Mouse (Mus musculus): ENCODE measurements around the gene Rce1. TPM values are rescaled to one million over a fixed set of nuclear protein-coding genes. Genes with fewer than 3 reads are reported as not detected.
A peak's percentile ranks its signal among the peaks of the same experiment; 100 is the strongest.

The Rce1 gene
- total and polyA plus RNA-seq, 3 experiments, result 43.1 to 67.8 TPM; not detected in 1

DNA sequence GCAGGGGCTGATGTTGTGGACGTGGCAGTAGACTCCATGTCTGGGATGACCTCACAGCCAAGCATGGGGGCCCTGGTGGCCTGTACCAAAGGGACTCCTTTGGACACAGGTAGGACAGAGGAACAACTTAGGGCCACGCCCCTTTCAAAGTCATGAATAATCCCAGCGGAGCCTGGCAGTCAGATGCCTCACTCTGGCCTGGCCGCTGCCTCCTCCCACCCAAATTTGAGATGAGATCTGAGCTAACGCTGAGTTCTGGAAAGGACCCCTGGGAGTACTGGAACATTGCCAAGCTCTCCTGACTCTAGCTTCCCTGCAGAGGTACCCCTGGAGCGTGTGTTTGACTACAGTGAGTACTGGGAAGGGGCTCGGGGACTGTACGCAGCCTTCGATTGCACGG, 6.0 kb downstream of the Rce1 start:
- peaks cover 2% of the 10 kb centered on the region; the same call in 1 of the 2 replicates for H3K79me2 ChIP-seq (ENCODE audit: control insufficient read depth, insufficient read depth, low read length, poor library complexity)
- TF ChIP-seq TAL1 (IDR thresholded peaks at IDR 0.05; ENCODE audit: low read length) (no peak), MYC (IDR thresholded peaks at IDR 0.05; ENCODE audit: low read depth, low read length) (no peak), CHD2 (IDR thresholded peaks at IDR 0.05; ENCODE audit: low read length) (no peak), MAFK (IDR thresholded peaks at IDR 0.05; ENCODE audit: borderline replicate concordance, low read depth, low read length) (no peak), TCF12 (IDR thresholded peaks at IDR 0.05; ENCODE audit: low read depth, low read length) (no peak), USF1 (IDR thresholded peaks at IDR 0.05; ENCODE audit: low read depth, low read length) (no peak), BHLHE40 (IDR thresholded peaks at IDR 0.05; ENCODE audit: borderline replicate concordance, low read depth, low read length) (no peak), NELFE (IDR thresholded peaks at IDR 0.05; ENCODE audit: low read depth, low read length) (no peak), ZKSCAN1 (IDR thresholded peaks at IDR 0.05; ENCODE audit: low read depth, low read length) (no peak), KAT2A (conservative IDR thresholded peaks at IDR 0.05; ENCODE audit: low read depth, low read length) (no peak), POLR2A (IDR thresholded peaks at IDR 0.05; ENCODE audit: control insufficient read depth in 1 of 2, insufficient read depth in 1 of 2, low read depth in 1 of 2, low read length in 2 of 2, poor library complexity in 1 of 2) (no peak)
- H3K4me1 ChIP-seq (ENCODE audit: control insufficient read depth in 1 of 2, insufficient read depth in 2 of 2, low read length in 2 of 2), result peaks cover 0 to 10% of the 10 kb centered on the region in 2 experiments; a peak in 2 of 4 replicates
- H3K4me3 ChIP-seq (ENCODE audit: control insufficient read depth in 1 of 2, insufficient read depth in 1 of 2, low read depth in 2 of 2, low read length in 2 of 2), result no peak overlapping the region
- H3K36me3 ChIP-seq (ENCODE audit: control insufficient read depth in 1 of 2, insufficient read depth in 2 of 2, low read length in 2 of 2), result peaks cover 0 to 6% of the 10 kb centered on the region in 2 experiments; a peak in 2 of 4 replicates
- H3K27me3 ChIP-seq (ENCODE audit: control insufficient read depth in 1 of 2, insufficient read depth in 2 of 2, low read length in 2 of 2), result no peaks in the 10 kb centered on the region
- no peak for DNase-seq (ENCODE audit: low read depth, low spot score)
- no peak overlapping the region for H3K9ac ChIP-seq (ENCODE audit: control insufficient read depth, low read depth, low read length, poor library complexity, severe bottlenecking)
- no peaks in the 10 kb centered on the region for H3K9me3 ChIP-seq (replicated peaks; ENCODE audit: insufficient read depth, low read length)
- no peak overlapping the region for H3K27ac ChIP-seq (ENCODE audit: control insufficient read depth, low read depth, low read length)

DNA sequence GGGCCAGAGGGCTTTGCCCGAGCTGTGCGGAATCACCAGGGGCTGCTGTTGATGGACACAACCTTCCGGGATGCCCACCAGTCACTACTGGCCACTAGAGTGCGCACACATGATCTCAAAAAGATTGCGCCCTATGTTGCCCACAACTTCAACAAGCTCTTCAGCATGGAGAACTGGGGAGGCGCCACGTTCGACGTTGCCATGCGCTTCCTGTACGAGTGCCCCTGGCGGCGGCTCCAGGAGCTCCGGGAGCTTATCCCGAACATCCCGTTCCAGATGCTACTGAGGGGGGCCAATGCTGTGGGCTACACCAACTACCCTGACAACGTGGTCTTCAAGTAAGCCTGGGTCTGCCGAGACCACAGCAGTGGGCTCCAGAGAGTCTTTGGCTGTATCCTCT, 7.3 kb downstream of the Rce1 start:
- no peak for DNase-seq (ENCODE audit: low read depth, low spot score)
- Histone ChIP-seq H3K27me3 (ENCODE audit: control insufficient read depth in 1 of 2, insufficient read depth in 2 of 2, low read length in 2 of 2) (no peaks in the 10 kb centered on the region), H3K4me3 (ENCODE audit: control insufficient read depth in 1 of 2, insufficient read depth in 1 of 2, low read depth in 2 of 2, low read length in 2 of 2) (no peak overlapping the region), H3K36me3 (ENCODE audit: control insufficient read depth in 1 of 2, insufficient read depth in 2 of 2, low read length in 2 of 2) (peaks cover 0 to 6% of the 10 kb centered on the region in 2 experiments; a peak in 2 of 4 replicates), H3K9ac (ENCODE audit: control insufficient read depth, low read depth, low read length, poor library complexity, severe bottlenecking) (no peak overlapping the region), H3K4me1 (ENCODE audit: control insufficient read depth in 1 of 2, insufficient read depth in 2 of 2, low read length in 2 of 2) (peaks cover 0 to 10% of the 10 kb centered on the region in 2 experiments; a peak in 2 of 4 replicates), H3K9me3 (replicated peaks; ENCODE audit: insufficient read depth, low read length) (no peaks in the 10 kb centered on the region), H3K27ac (ENCODE audit: control insufficient read depth, low read depth, low read length) (no peak overlapping the region), H3K79me2 (ENCODE audit: control insufficient read depth, insufficient read depth, low read length, poor library complexity) (peaks cover 2% of the 10 kb centered on the region; the same call in 1 of the 2 replicates)
- TF ChIP-seq MXI1 (IDR thresholded peaks at IDR 0.05; ENCODE audit: low read depth, low read length) (no peak), CTCF (IDR thresholded peaks at IDR 0.05 in 2 of 3, conservative IDR thresholded peaks at IDR 0.05 in 1 of 3; ENCODE audit: control insufficient read depth in 1 of 3, insufficient read depth in 1 of 3, low read depth in 2 of 3, low read length in 3 of 3, poor library complexity in 1 of 3, severe bottlenecking in 1 of 3) (peak in 1 of 3 experiments; percentile 5; a peak in 1 of 6 replicates)

DNA sequence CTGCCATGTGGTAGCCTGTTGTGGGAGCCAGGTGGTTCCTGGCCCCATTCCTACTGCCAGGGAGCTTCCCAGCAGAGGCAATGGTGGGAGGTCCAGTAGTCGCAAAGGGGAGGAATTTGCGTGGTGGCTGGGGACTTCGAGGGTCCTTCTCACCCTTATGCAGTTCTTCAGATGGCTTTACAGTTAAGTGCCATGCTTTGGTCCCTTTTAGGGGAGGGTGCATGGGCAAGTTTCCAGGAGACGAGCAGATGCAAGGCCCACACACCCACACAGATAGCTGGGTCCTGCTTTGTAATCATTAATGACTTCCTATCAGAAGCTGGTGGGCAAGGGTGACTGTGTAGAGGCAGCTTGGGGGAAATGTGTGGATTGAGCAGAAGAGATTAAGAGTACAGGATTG, 8.9 kb downstream of the Rce1 start:
- H3K4me3 ChIP-seq (ENCODE audit: control insufficient read depth in 1 of 2, insufficient read depth in 1 of 2, low read depth in 2 of 2, low read length in 2 of 2), result no peak overlapping the region
- H3K9me3 ChIP-seq (replicated peaks; ENCODE audit: insufficient read depth, low read length), result no peaks in the 10 kb centered on the region
- H3K79me2 ChIP-seq (ENCODE audit: control insufficient read depth, insufficient read depth, low read length, poor library complexity), result peaks cover 2% of the 10 kb centered on the region; the same call in 1 of the 2 replicates
- peaks cover 0 to 10% of the 10 kb centered on the region in 2 experiments; a peak in 2 of 4 replicates for H3K4me1 ChIP-seq (ENCODE audit: control insufficient read depth in 1 of 2, insufficient read depth in 2 of 2, low read length in 2 of 2)
- H3K27me3 ChIP-seq (ENCODE audit: control insufficient read depth in 1 of 2, insufficient read depth in 2 of 2, low read length in 2 of 2), result no peaks in the 10 kb centered on the region
- peak overlapping the region; percentile 41; the same call in 1 of the 2 replicates for H3K9ac ChIP-seq (ENCODE audit: control insufficient read depth, low read depth, low read length, poor library complexity, severe bottlenecking)
- peaks cover 0 to 6% of the 10 kb centered on the region in 2 experiments; a peak in 2 of 4 replicates for H3K36me3 ChIP-seq (ENCODE audit: control insufficient read depth in 1 of 2, insufficient read depth in 2 of 2, low read length in 2 of 2)
- DNase-seq (ENCODE audit: low read depth, low spot score), result peak; percentile 56
- peak overlapping the region; percentile 26; the same call in 1 of the 2 replicates for H3K27ac ChIP-seq (ENCODE audit: control insufficient read depth, low read depth, low read length)
- TF ChIP-seq CHD1 (IDR thresholded peaks at IDR 0.05; ENCODE audit: low read depth, low read length) (no peak), ZMIZ1 (IDR thresholded peaks at IDR 0.05; ENCODE audit: low read depth, low read length) (no peak), E2F4 (IDR thresholded peaks at IDR 0.05; ENCODE audit: borderline replicate concordance, low read depth, low read length) (no peak), TBP (IDR thresholded peaks at IDR 0.05; ENCODE audit: low read depth, low read length) (no peak), SIN3A (IDR thresholded peaks at IDR 0.05; ENCODE audit: low read length) (peak; percentile 20; the same call in 1 of the 2 replicates), NRF1 (IDR thresholded peaks at IDR 0.05; ENCODE audit: insufficient read depth, low read depth, low read length, poor library complexity, severe bottlenecking) (no peak), KAT2A (conservative IDR thresholded peaks at IDR 0.05; ENCODE audit: low read depth, low read length) (no peak), NELFE (IDR thresholded peaks at IDR 0.05; ENCODE audit: low read depth, low read length) (no peak), JUND (IDR thresholded peaks at IDR 0.05; ENCODE audit: low read depth, low read length) (no peak), EP300 (IDR thresholded peaks at IDR 0.05; ENCODE audit: low read depth in 1 of 2, low read length in 2 of 2) (peak in 1 of 2 experiments; percentile 12; a peak in 2 of 4 replicates), TAL1 (IDR thresholded peaks at IDR 0.05; ENCODE audit: low read length) (no peak)
